Mouse (Mus musculus): ENCODE data around the gene Gm21992. TPM values are rescaled to one million over a fixed set of nuclear protein-coding genes. Genes with fewer than 3 reads are reported as not detected.

The Gm21992 gene
- total RNA-seq, 1 experiment, result 40.0 TPM

- H3K9me3 ChIP-seq (ENCODE audit: control insufficient read depth, insufficient read depth, low read depth, low read length), result no peaks in the 10 kb centered on the region
- H3K4me3 ChIP-seq (ENCODE audit: insufficient read depth in 1 of 2, low read depth in 1 of 2, low read length in 2 of 2, poor library complexity in 1 of 2, severe bottlenecking in 1 of 2), result peak within 1 kb of the TSS; percentile 67 to 73
- DNase-seq (ENCODE audit: low read depth, low spot score), result no peak
- in situ Hi-C loops (cut with MboI; ENCODE audit: low sequenced_read_pairs in 2 of 2, unreplicated experiment in 2 of 2), result no loop called here
- H3K36me3 ChIP-seq (ENCODE audit: control insufficient read depth, insufficient read depth, low read length, poor library complexity, severe bottlenecking), result no peaks in the 10 kb centered on the region
- H3K4me1 ChIP-seq (ENCODE audit: control insufficient read depth in 2 of 2, insufficient read depth in 2 of 2, low read length in 2 of 2, poor library complexity in 1 of 2), result peaks cover 7% of the 10 kb centered on the region in 2 experiments
- no peak within 1 kb of the TSS for H3K27ac ChIP-seq (ENCODE audit: insufficient read depth, low read depth, low read length, poor library complexity, severe bottlenecking)
- TF ChIP-seq ZNF384 (IDR thresholded peaks at IDR 0.05; ENCODE audit: low read depth, low read length), result no peak
- no peak for TF ChIP-seq ZC3H11A (IDR thresholded peaks at IDR 0.05; ENCODE audit: borderline replicate concordance, low read depth, low read length)
- peak within 1 kb of the TSS; percentile 64 for H3K9ac ChIP-seq (ENCODE audit: insufficient read depth, low read depth, low read length, poor library complexity, severe bottlenecking)
Measured at GRCm38 (mm10) chr19:4854552-4855469, 43.4 kb upstream of the Gm21992 start, which contains the start of gene Ctsf. Ctsf (plus strand) TSS chr19:4855130.

- peak overlapping the region; percentile 0; the same call in 1 of the 2 replicates for H3K9ac ChIP-seq (ENCODE audit: insufficient read depth, low read depth, low read length, poor library complexity, severe bottlenecking)
- H3K4me1 ChIP-seq (ENCODE audit: control insufficient read depth in 2 of 2, insufficient read depth in 2 of 2, low read length in 2 of 2, poor library complexity in 1 of 2), result peaks cover 8 to 14% of the 10 kb centered on the region in 2 experiments
- no peaks in the 10 kb centered on the region for H3K9me3 ChIP-seq (ENCODE audit: control insufficient read depth, insufficient read depth, low read depth, low read length)
- H3K36me3 ChIP-seq (ENCODE audit: control insufficient read depth, insufficient read depth, low read length, poor library complexity, severe bottlenecking), result no peaks in the 10 kb centered on the region
- H3K4me3 ChIP-seq (ENCODE audit: insufficient read depth in 1 of 2, low read depth in 1 of 2, low read length in 2 of 2, poor library complexity in 1 of 2, severe bottlenecking in 1 of 2), result no peak overlapping the region
- peak; percentile 81 for TF ChIP-seq ZNF384 (IDR thresholded peaks at IDR 0.05; ENCODE audit: low read depth, low read length)
- TF ChIP-seq MAFK (IDR thresholded peaks at IDR 0.05; ENCODE audit: insufficient read depth, low read depth, low read length), result no peak
- in situ Hi-C loops (cut with MboI; ENCODE audit: low sequenced_read_pairs in 2 of 2, unreplicated experiment in 2 of 2), result no loop called here
- H3K27ac ChIP-seq (ENCODE audit: insufficient read depth, low read depth, low read length, poor library complexity, severe bottlenecking), result peak overlapping the region; percentile 42; the same call in 1 of the 2 replicates
- DNase-seq (ENCODE audit: low read depth, low spot score), result no peak
Measured at GRCm38 (mm10) chr19:4850281-4850680, 38.9 kb upstream of the Gm21992 start.

- DNase-seq (ENCODE audit: low read depth, low spot score), result no peak
- no peak for TF ChIP-seq ZNF384 (IDR thresholded peaks at IDR 0.05; ENCODE audit: low read depth, low read length)
- no peak for TF ChIP-seq HCFC1 (IDR thresholded peaks at IDR 0.05; ENCODE audit: borderline replicate concordance, insufficient read depth, low read length)
- TF ChIP-seq MAFK (IDR thresholded peaks at IDR 0.05; ENCODE audit: insufficient read depth, low read depth, low read length), result no peak
- TF ChIP-seq ZC3H11A (IDR thresholded peaks at IDR 0.05; ENCODE audit: borderline replicate concordance, low read depth, low read length), result no peak
- TF ChIP-seq CHD2 (IDR thresholded peaks at IDR 0.05; ENCODE audit: low read depth, low read length), result no peak
- H3K4me1 ChIP-seq (ENCODE audit: control insufficient read depth in 2 of 2, insufficient read depth in 2 of 2, low read length in 2 of 2, poor library complexity in 1 of 2), result peaks cover 8 to 14% of the 10 kb centered on the region in 2 experiments
- H3K27ac ChIP-seq (ENCODE audit: insufficient read depth, low read depth, low read length, poor library complexity, severe bottlenecking), result peak overlapping the region; percentile 42; the same call in 1 of the 2 replicates
- no peak overlapping the region for H3K4me3 ChIP-seq (ENCODE audit: insufficient read depth in 1 of 2, low read depth in 1 of 2, low read length in 2 of 2, poor library complexity in 1 of 2, severe bottlenecking in 1 of 2)
- no peak overlapping the region for H3K9ac ChIP-seq (ENCODE audit: insufficient read depth, low read depth, low read length, poor library complexity, severe bottlenecking)
- in situ Hi-C loops (cut with MboI; ENCODE audit: low sequenced_read_pairs in 2 of 2, unreplicated experiment in 2 of 2), result no loop called here
- no peaks in the 10 kb centered on the region for H3K9me3 ChIP-seq (ENCODE audit: control insufficient read depth, insufficient read depth, low read depth, low read length)
- no peaks in the 10 kb centered on the region for H3K36me3 ChIP-seq (ENCODE audit: control insufficient read depth, insufficient read depth, low read length, poor library complexity, severe bottlenecking)
Measured at GRCm38 (mm10) chr19:4849800-4850199, 38.4 kb upstream of the Gm21992 start.

- TF ChIP-seq MAFK (IDR thresholded peaks at IDR 0.05; ENCODE audit: insufficient read depth, low read depth, low read length), result no peak
- peak; percentile 43; the same call in 1 of the 2 replicates for TF ChIP-seq ZC3H11A (IDR thresholded peaks at IDR 0.05; ENCODE audit: borderline replicate concordance, low read depth, low read length)
- Histone ChIP-seq H3K4me1 (ENCODE audit: control insufficient read depth in 2 of 2, insufficient read depth in 2 of 2, low read length in 2 of 2, poor library complexity in 1 of 2) (peaks cover 3 to 14% of the 10 kb centered on the region in 2 experiments; a peak in 3 of 4 replicates), H3K27ac (ENCODE audit: insufficient read depth, low read depth, low read length, poor library complexity, severe bottlenecking) (no peak overlapping the region), H3K36me3 (ENCODE audit: control insufficient read depth, insufficient read depth, low read length, poor library complexity, severe bottlenecking) (no peaks in the 10 kb centered on the region), H3K9me3 (ENCODE audit: control insufficient read depth, insufficient read depth, low read depth, low read length) (no peaks in the 10 kb centered on the region), H3K4me3 (ENCODE audit: insufficient read depth in 1 of 2, low read depth in 1 of 2, low read length in 2 of 2, poor library complexity in 1 of 2, severe bottlenecking in 1 of 2) (no peak overlapping the region), H3K9ac (ENCODE audit: insufficient read depth, low read depth, low read length, poor library complexity, severe bottlenecking) (no peak overlapping the region)
- no peak for DNase-seq (ENCODE audit: low read depth, low spot score)
- in situ Hi-C loops (cut with MboI; ENCODE audit: low sequenced_read_pairs in 2 of 2, unreplicated experiment in 2 of 2), result no loop called here
Measured at GRCm38 (mm10) chr19:4847490-4847889, 36.1 kb upstream of the Gm21992 start.
